Mouse (Mus musculus) regulatory T cell (primary cell): ENCODE measurements around the gene Blm.

Experiments used
- in situ Hi-C: fragments of 300-600 bp; cut with MboI, MseI; formaldehyde crosslinking; loops from one replicate; pipeline ENCODE4 v1.15.1; 2025; ENCODE audit warnings: high pct_unique_total_duplicates

The Blm gene

DNA sequence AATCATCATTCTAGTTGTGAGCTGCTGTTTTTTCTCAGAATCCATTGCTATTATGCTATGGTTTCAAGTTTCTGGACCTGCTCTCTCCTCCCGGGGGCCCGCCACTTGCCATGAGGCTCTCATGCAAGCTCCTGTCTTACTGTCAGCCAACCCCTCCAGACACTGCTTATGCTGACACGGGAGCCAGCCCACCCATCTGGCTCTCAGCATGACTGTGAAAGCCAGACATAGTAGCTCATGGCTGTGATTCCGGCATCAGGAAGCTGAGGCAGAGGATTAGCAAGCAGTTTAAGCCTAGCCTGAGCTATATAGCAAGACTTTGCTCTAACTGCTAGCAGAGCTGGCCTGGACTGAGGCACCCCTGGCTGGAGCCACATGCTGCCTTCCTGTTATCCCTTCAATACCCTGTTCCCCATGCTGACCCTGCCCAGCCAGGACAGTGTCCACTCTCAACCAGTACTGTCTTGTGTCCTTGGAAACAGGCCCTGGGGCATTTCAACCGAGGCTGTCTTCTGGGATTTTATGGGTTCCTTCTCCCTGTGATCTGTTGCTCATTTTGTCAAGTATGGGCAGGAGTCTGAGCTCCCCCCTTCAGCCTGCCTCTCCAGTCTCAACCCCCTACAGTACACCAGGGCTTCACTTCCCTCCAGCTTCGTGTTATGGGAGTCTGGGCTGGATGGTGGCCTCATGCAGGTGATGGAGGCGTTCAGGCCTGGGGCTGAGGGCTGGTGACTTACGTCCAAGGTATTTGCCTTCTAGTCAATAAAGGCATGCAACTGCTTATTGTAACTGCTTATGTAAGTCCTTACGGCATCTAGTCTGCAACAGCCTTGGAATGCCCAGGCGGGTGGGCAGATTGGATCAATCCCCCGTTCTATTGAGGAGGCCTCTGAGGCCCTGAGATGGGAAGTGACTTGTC is 92.7 kb downstream of the Blm start:
- in situ Hi-C loops: no loop called here

GRCm38 (mm10) chr7:80440685-80441084 is 94.2 kb downstream of the Blm start:
- in situ Hi-C loops: no loop called here

DNA sequence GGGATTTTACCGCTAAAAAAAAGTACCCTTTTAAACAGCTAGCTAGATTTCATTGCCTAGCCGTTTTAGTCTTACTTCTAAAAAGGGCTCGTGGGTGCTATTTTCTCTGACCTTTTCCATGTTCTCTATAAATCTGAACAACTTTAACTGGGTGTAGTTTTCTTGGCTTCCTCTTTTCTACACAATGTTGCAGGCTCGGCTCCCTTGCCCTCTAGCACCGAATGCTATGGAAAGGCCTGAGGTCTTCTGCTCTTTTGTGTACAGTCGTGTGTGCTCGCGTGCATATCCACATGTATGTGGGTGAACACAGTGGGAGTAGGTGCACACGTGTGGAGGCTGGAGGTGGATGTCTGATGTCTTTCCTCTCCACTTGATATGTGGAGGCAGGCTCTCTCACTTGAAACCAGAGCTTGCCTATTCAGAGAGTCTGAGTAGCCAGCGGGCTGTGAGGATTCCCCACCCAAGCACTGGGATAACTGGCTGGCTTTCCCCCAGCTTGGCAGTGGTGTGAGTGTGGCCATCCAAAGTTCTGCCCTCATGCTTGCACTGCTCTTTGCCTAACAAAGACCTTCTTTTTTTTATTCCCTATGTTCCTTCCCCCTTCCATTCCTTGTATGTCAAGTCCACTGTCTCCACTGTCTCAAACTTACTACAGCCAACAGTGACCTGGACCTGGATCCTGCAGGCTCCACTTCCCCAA is 95.0 kb downstream of the Blm start:
- in situ Hi-C loops: no loop called here

- in situ Hi-C loops: no loop called here
These were observed 95.7 kb downstream of the Blm start for GRCm38 (mm10) chr7:80439032-80439760.

GRCm38 (mm10) chr7:80436571-80436970 is 98.3 kb downstream of the Blm start:
- in situ Hi-C loops: no loop called here

- in situ Hi-C loops: no loop called here
These were observed 99.3 kb downstream of the Blm start for GRCm38 (mm10) chr7:80435594-80435993.

- in situ Hi-C loops: loop anchor here (5.0 kb wide), 1 partner anchor 37 kb away; no protein-coding TSS in a partner anchor
These were observed 105.3 kb downstream of the Blm start for GRCm38 (mm10) chr7:80429661-80430060.

- in situ Hi-C loops: no loop called here
These were observed 107.2 kb downstream of the Blm start for GRCm38 (mm10) chr7:80427730-80428129.

- in situ Hi-C loops: no loop called here
These were observed 108.6 kb downstream of the Blm start for GRCm38 (mm10) chr7:80426363-80426762.

- in situ Hi-C loops: no loop called here
These were observed 110.2 kb downstream of the Blm start for GRCm38 (mm10) chr7:80424722-80425121.

DNA sequence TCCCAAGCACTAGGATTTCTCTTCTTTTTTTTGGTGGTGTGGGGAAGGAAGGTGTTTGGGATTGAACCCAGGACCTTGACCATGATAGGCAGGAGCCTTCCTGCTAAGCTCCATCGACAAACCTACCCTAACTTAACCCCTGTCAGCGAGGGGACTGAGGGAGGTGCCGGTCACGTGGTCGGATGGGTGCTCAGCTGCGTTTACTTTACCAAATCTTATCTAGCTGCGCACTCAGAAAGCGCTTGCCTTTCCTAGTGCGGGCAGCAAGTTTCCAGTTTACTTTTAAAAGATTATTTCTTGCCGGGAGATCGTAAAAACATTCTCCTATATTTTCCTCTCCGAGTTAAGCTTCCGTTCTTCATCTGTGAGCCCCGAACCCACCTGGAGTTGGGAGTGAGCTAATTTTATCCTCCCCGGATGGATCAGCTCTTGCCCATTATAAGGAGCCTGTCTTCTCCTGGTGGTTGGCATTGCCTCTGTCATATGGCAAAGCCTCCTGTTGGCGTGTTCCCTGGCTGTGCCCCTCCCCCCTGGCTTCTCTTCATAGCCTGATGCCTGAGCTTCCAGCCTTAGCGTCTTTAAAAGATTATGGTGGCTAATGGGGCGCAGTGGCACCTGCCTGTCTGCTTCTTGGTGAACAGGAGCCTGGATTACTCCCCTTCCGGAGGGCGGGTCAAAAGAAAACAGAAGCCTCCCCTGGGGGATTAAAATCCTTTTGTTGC is 112.0 kb downstream of the Blm start:
- in situ Hi-C loops: no loop called here

DNA sequence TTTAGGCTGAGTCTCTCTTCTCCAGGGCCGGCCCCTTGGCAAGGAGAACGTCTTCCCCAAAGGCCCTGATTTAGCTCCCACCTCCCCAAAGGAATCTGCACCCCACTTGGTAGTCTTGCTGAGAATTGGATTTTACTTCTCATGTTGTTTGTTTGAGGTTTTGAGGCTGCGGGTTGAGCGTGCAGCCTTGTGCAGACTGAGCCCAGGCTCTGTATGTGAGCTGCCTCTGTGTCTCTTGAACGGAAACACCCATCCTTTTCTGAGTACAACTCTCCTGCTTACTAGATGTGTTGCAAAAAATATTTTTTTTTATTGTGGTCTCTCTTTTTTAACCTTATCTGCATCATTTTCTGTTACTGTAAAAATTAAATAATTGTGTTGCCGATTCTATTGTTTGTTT is 113.3 kb downstream of the Blm start:
- in situ Hi-C loops: no loop called here

GRCm38 (mm10) chr7:80420586-80420985 is 114.3 kb downstream of the Blm start:
- in situ Hi-C loops: no loop called here

- in situ Hi-C loops: no loop called here
These were observed 115.6 kb downstream of the Blm start for GRCm38 (mm10) chr7:80419278-80419677.

DNA sequence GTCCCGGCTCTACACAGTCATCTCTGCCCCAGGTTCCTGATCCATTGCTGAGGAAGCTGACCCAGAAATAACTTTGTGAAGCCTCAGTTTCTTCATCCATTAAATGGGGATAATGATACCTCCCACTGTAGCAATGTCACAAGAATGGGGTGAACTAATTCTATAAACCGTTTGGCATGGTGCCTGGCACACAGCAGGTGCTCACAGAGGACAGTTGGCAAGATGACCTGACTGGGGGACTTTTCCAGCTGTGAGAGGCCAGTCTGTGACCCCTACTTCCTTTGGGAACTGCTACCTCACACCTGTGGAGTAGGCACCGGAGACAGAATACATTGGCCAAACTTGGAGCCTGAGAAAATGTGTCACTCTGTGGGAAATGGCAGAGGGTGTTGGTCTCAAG is 116.9 kb downstream of the Blm start:
- in situ Hi-C loops: no loop called here

DNA sequence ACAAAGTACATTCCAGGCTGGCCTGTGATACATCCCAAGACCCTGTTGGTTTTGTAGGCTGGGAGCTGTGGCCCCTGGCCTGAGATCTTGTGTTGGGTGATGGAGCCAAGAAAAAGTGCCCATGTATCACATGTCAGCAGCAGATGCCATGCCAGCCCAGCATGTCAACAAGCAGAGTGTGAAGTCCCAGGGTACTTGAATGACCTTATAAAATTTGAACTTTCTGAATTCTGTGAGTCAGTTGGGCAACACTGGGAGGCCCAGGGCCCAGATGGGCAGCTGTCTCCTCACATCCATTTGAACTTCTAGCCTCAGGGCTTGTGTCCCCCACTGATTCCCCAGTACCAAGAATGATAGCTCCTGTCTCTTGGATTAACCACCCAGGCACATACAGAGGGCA is 117.3 kb downstream of the Blm start:
- in situ Hi-C loops: no loop called here

DNA sequence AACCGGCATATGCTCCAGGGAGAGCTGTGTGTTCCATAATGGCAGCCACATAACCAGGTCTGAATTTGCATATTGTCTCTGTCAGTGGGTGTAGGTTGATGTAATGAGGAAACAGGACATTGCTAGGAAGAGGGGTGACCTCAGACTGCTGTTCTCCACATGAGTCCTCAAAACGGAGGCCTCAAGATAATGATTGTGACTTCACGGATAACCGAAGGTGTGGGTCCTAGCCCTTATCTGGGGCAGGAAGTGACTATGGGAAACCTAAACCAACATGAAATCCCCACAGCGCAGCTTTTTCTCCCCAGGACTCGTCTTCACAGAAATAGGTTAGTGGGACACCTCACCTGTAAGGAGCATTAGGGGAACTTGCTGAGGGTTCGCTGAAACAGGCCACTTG is 118.0 kb downstream of the Blm start:
- in situ Hi-C loops: no loop called here

- in situ Hi-C loops: no loop called here
These were observed 120.5 kb downstream of the Blm start for GRCm38 (mm10) chr7:80414303-80414855.

GRCm38 (mm10) chr7:80413512-80414302 is 121.2 kb downstream of the Blm start:
- in situ Hi-C loops: no loop called here

DNA sequence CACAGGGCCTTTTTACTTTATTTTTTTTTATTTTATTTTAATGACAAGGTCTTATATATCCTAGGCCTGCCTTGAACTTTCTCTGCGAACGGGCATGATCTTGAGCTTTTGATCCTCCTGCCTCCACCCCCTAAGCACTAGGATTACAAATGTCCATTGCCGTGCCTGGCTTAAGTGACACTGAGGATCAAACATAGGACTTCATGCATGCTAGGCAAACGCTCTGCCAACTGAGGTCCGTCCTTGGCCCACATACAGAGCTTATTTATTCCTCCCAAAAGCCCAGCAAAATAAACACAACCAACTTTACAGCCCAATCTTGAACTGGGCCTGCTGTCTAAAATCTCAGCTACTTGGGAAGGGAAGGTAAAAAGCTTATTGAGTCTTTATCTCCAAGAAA is 122.1 kb downstream of the Blm start:
- in situ Hi-C loops: no loop called here
